Mouse (Mus musculus) liver, embryonic 11.5 days (tissue): ENCODE data around the gene Rnf31. TPM values are rescaled to one million over a fixed set of nuclear protein-coding genes. Genes with fewer than 3 reads are reported as not detected.

Source experiments
- ATAC-seq: fragments of 200-750 bp; cut with Nextera tagmentation; replicated peaks from 2 replicates; pipeline ENCODE4 v1.8.0; 2017; ENCODE audit warnings: moderate number of reproducible peaks, mild to moderate bottlenecking, moderate TSS enrichment, moderate library complexity; ENCODE audit not compliant: low FRiP score
- DNase-seq: peaks from one replicate; pipeline ENCODE4 v3.0.0-alpha.2; 2017; ENCODE audit warnings: low spot score
- H3K27ac ChIP-seq: fragments of 300-500 bp; sonication (generic); 2 replicates; pipeline ENCODE4 v1.5.1; 2014; ENCODE audit warnings: mild to moderate bottlenecking, low read depth, low read length, control low read depth
- H3K27me3 ChIP-seq: fragments of 300-500 bp; sonication (generic); replicated peaks from 2 replicates; pipeline ENCODE4 v1.6.1; 2014; ENCODE audit warnings: low read length, mixed read lengths; ENCODE audit not compliant: control insufficient read depth, insufficient read depth
- H3K36me3 ChIP-seq: fragments of 300-500 bp; sonication (generic); 2 replicates; pipeline ENCODE4 v1.6.1; 2014; ENCODE audit warnings: mild to moderate bottlenecking, low read length, moderate library complexity, mixed read lengths; ENCODE audit not compliant: control insufficient read depth, insufficient read depth
- H3K4me1 ChIP-seq: fragments of 300-500 bp; sonication (generic); replicated peaks from 2 replicates; pipeline ENCODE4 v1.6.1; 2014; ENCODE audit warnings: low read length, mixed read lengths; ENCODE audit not compliant: control insufficient read depth, insufficient read depth
- H3K4me2 ChIP-seq: fragments of 300-500 bp; sonication (generic); 2 replicates; pipeline ENCODE4 v1.6.1; 2014; ENCODE audit warnings: mild to moderate bottlenecking, control low read depth, moderate library complexity
- H3K4me3 ChIP-seq: fragments of 300-500 bp; sonication (generic); 2 replicates; pipeline ENCODE4 v1.5.1; 2014; ENCODE audit warnings: low read depth, low read length, control low read depth
- H3K9ac ChIP-seq: fragments of 300-500 bp; sonication (generic); 2 replicates; pipeline ENCODE4 v1.6.1; 2014; ENCODE audit warnings: low read depth, low read length, control low read depth
- H3K9me3 ChIP-seq: fragments of 300-500 bp; sonication (generic); 2 replicates; pipeline ENCODE4 v1.6.1; 2016; ENCODE audit warnings: low read length, inconsistent platforms, mixed read lengths; ENCODE audit not compliant: control insufficient read depth
- WGBS: fragments of 180-500 bp; shearing (Covaris S2); extraction: QIAGEN DNeasy Blood & Tissue Kit; methylation state at CpG from one replicate; pipeline ENCODE4 v1.1.7; 2014; 5-methylcytosine and 5-hydroxymethylcytosine counted together
- polyA plus RNA-seq: library from polyadenylated mRNA; unstranded; fragments of >200 nt; fragmentation: Nextera tagmentation; extraction: Ambion mirVana; gene quantifications from 2 replicates; pipeline ENCODE4 v1.2.1, GENCODE M21; 2014

The Rnf31 gene
- polyA plus RNA-seq, 1 experiment from 2014 or later, result 23.1 TPM

- no peak overlapping the region for H3K27ac ChIP-seq
- WGBS, result 85% methylated on average over 27 of the region's 27 CpGs
- ATAC-seq (0 out of 2 replicates have a peak, but pooled peaks have one; percentile 24), DNase-seq (no peak)
- H3K4me1 ChIP-seq, result peaks cover 5% of the 10 kb centered on the region; the same call in 1 of the 2 replicates
- no peaks in the 10 kb centered on the region for H3K27me3 ChIP-seq
- no peak overlapping the region for H3K9ac ChIP-seq
- no peak overlapping the region for H3K4me2 ChIP-seq
- no peaks in the 10 kb centered on the region for H3K9me3 ChIP-seq
- H3K36me3 ChIP-seq, result peaks cover 67% of the 10 kb centered on the region
- H3K4me3 ChIP-seq, result no peak overlapping the region
These were observed 36.7 kb downstream of the Rnf31 start for GRCm38 (mm10) chr14:55628077-55628827.

- no peak overlapping the region for H3K4me3 ChIP-seq
- DNase-seq (no peak), ATAC-seq (0 out of 2 replicates have a peak, but pooled peaks have one; percentile 26)
- H3K4me2 ChIP-seq, result no peak overlapping the region
- H3K9me3 ChIP-seq, result no peaks in the 10 kb centered on the region
- 51% methylated on average over 5 of the region's 5 CpGs for WGBS
- H3K27me3 ChIP-seq, result no peaks in the 10 kb centered on the region
- peaks cover 5% of the 10 kb centered on the region; the same call in 1 of the 2 replicates for H3K4me1 ChIP-seq
- no peak overlapping the region for H3K27ac ChIP-seq
- H3K36me3 ChIP-seq, result peaks cover 72% of the 10 kb centered on the region
- H3K9ac ChIP-seq, result no peak overlapping the region
These were observed 37.8 kb downstream of the Rnf31 start for GRCm38 (mm10) chr14:55629312-55629711.

GRCm38 (mm10) chr14:55634874-55635522 is 43.5 kb downstream of the Rnf31 start:
- Histone ChIP-seq H3K27me3 (no peaks in the 10 kb centered on the region), H3K4me3 (peak overlapping the region; percentile 78), H3K9ac (peak overlapping the region; percentile 76), H3K4me1 (peaks cover 15% of the 10 kb centered on the region), H3K9me3 (no peaks in the 10 kb centered on the region), H3K4me2 (peak overlapping the region; percentile 94), H3K27ac (0 out of 2 replicates have a peak overlapping the region, but pooled peaks have one; percentile 9), H3K36me3 (peaks cover 49% of the 10 kb centered on the region)
- DNase-seq (peak; percentile 50), ATAC-seq (peak; percentile 29; the same call in 1 of the 2 replicates)
- WGBS, result 3% methylated on average over 23 of the region's 23 CpGs

GRCm38 (mm10) chr14:55635523-55636007 is 44.1 kb downstream of the Rnf31 start, which contains the start of gene Ipo4:
TSS of gene Ipo4 (minus strand) at chr14:55635957.
- Histone ChIP-seq H3K36me3 (peaks cover 47% of the 10 kb centered on the region), H3K27ac (0 out of 2 replicates have a peak within 1 kb of the TSS, but pooled peaks have one; percentile 9), H3K27me3 (no peaks in the 10 kb centered on the region), H3K4me1 (peaks cover 12% of the 10 kb centered on the region), H3K9me3 (no peaks in the 10 kb centered on the region), H3K9ac (peak within 1 kb of the TSS; percentile 76), H3K4me3 (peak within 1 kb of the TSS; percentile 78), H3K4me2 (peak within 1 kb of the TSS; percentile 94)
- under 1% methylated on average over 33 of the region's 33 CpGs for WGBS
- DNase-seq, result peak; percentile 88
- peak; percentile 86 for ATAC-seq

- Histone ChIP-seq H3K9ac (no peak within 1 kb of the TSS), H3K27me3 (no peaks in the 10 kb centered on the region), H3K4me2 (no peak within 1 kb of the TSS), H3K9me3 (no peaks in the 10 kb centered on the region), H3K4me1 (peaks cover 20% of the 10 kb centered on the region), H3K36me3 (peaks cover 36% of the 10 kb centered on the region), H3K27ac (no peak within 1 kb of the TSS), H3K4me3 (no peak within 1 kb of the TSS)
- WGBS, result 94% methylated on average over 9 of the region's 9 CpGs
- DNase-seq (no peak), ATAC-seq (no peak)
These were observed 46.3 kb downstream of the Rnf31 start, which contains the start of gene Gm49378 for GRCm38 (mm10) chr14:55637795-55638194. TSS of gene Gm49378 (minus strand) at chr14:55637895.

GRCm38 (mm10) chr14:55640816-55641215 is 49.3 kb downstream of the Rnf31 start:
- Histone ChIP-seq H3K4me3 (no peak overlapping the region), H3K4me1 (peaks cover 25% of the 10 kb centered on the region), H3K9me3 (no peaks in the 10 kb centered on the region), H3K27ac (no peak overlapping the region), H3K4me2 (no peak overlapping the region), H3K36me3 (peaks cover 27% of the 10 kb centered on the region), H3K27me3 (no peaks in the 10 kb centered on the region), H3K9ac (no peak overlapping the region)
- 98% methylated on average over 14 of the region's 14 CpGs for WGBS
- no peak for ATAC-seq
- DNase-seq, result no peak

- no peak overlapping the region for H3K27ac ChIP-seq
- 92% methylated on average over 13 of the region's 13 CpGs for WGBS
- no peaks in the 10 kb centered on the region for H3K9me3 ChIP-seq
- H3K4me3 ChIP-seq, result no peak overlapping the region
- ATAC-seq, result no peak
- no peak overlapping the region for H3K9ac ChIP-seq
- no peaks in the 10 kb centered on the region for H3K27me3 ChIP-seq
- H3K36me3 ChIP-seq, result peaks cover 29% of the 10 kb centered on the region
- DNase-seq, result no peak
- peaks cover 26% of the 10 kb centered on the region for H3K4me1 ChIP-seq
- H3K4me2 ChIP-seq, result no peak overlapping the region
These were observed 49.8 kb downstream of the Rnf31 start for GRCm38 (mm10) chr14:55641291-55641690.

GRCm38 (mm10) chr14:55642679-55643059 is 51.2 kb downstream of the Rnf31 start:
- H3K9ac ChIP-seq, result peak overlapping the region; percentile 89
- H3K27me3 ChIP-seq, result no peaks in the 10 kb centered on the region
- no peaks in the 10 kb centered on the region for H3K9me3 ChIP-seq
- ATAC-seq (peak; percentile 27; the same call in 1 of the 2 replicates), DNase-seq (no peak)
- H3K36me3 ChIP-seq, result peaks cover 28% of the 10 kb centered on the region
- 18% methylated on average over 8 of the region's 8 CpGs for WGBS
- H3K27ac ChIP-seq, result peak overlapping the region; percentile 83
- H3K4me3 ChIP-seq, result peak overlapping the region; percentile 89
- H3K4me1 ChIP-seq, result peaks cover 28% of the 10 kb centered on the region
- peak overlapping the region; percentile 93 for H3K4me2 ChIP-seq
